Mouse (Mus musculus) testis, adult 2 months (tissue): ENCODE data around the gene Npas3. TPM values are rescaled to one million over a fixed set of nuclear protein-coding genes. Genes with fewer than 3 reads are reported as not detected.
A peak's percentile ranks its signal among the peaks of the same experiment; 100 is the strongest.
"Not testable (repeated sequence)": the region's sequence is repeated elsewhere in the genome, so short reads cannot be mapped to it uniquely, and the experiment has no call there.

ENCODE experiments used
- H3K27ac ChIP-seq: fragments of 200-500 bp; 2 replicates; pipeline ENCODE4 v1.5.1; 2012; ENCODE audit warnings: low read depth, low read length; ENCODE audit not compliant: control insufficient read depth, insufficient read depth
- H3K27me3 ChIP-seq: fragments of 200-500 bp; 2 replicates; pipeline ENCODE4 v1.6.1; 2012; ENCODE audit warnings: mild to moderate bottlenecking, low read length, moderate library complexity; ENCODE audit not compliant: control insufficient read depth, insufficient read depth
- H3K36me3 ChIP-seq: fragments of 200-500 bp; 2 replicates; pipeline ENCODE4 v1.6.1; 2012; ENCODE audit warnings: mild to moderate bottlenecking, low read length; ENCODE audit not compliant: control insufficient read depth, insufficient read depth
- H3K4me1 ChIP-seq: fragments of 200-500 bp; 2 replicates; pipeline ENCODE4 v1.6.1; 2012; ENCODE audit warnings: low read length; ENCODE audit not compliant: control insufficient read depth, insufficient read depth
- H3K4me3 ChIP-seq: fragments of 200-500 bp; 2 replicates; pipeline ENCODE4 v1.5.1; 2012; ENCODE audit warnings: low read depth, mild to moderate bottlenecking, low read length, moderate library complexity, mixed read lengths; ENCODE audit not compliant: control insufficient read depth
- CTCF ChIP-seq: fragments of 200-500 bp; IDR thresholded peaks from 2 replicates; pipeline ENCODE4 v1.5.1; 2012; ENCODE audit warnings: low read depth, mild to moderate bottlenecking, inconsistent platforms, low read length, moderate library complexity; ENCODE audit not compliant: control insufficient read depth, insufficient read depth, insufficient replicate concordance
- POLR2A ChIP-seq: fragments of 200-500 bp; IDR thresholded peaks from 2 replicates; pipeline ENCODE4 v1.6.1; 2012; ENCODE audit warnings: low read depth, mild to moderate bottlenecking, inconsistent platforms, low read length, moderate library complexity; ENCODE audit not compliant: control insufficient read depth
- polyA plus RNA-seq: library from polyadenylated mRNA; depleted of rRNA; stranded (reverse); fragments of >200 nt; gene quantifications from 2 replicates; pipeline ENCODE4 v1.2.3, GENCODE M21; 2012

The Npas3 gene
- polyA plus RNA-seq, 1 experiment = 0.91 TPM

DNA sequence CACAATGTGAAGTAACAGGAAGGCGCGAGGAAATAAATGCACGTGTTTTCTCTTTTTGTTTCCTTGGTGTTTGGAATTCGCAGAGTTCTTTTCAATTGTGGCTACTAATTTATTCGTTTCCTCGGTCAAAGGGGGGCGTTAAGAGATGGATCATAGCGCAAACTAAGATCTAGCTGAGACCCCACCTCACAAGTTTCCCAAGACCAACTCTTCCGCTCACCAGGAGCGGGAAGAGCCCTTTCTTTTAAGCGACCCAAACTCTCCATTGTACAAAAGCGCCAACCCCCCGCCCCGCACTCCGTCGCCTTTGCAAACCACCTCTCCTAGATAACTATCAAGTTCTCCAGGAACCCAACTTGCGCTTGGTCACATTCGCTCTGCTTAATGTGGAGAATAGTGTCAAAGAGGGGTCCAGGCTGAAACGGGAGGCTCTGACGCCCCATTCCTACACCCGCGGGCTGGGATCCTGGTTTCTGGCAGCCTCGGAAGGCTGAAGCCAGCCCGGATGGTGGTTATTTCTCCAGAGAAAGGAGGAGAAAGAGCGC lies 914 bp upstream of the Npas3 start:
- no peak overlapping the region; the same call in 1 of the 2 replicates for H3K4me3 ChIP-seq
- peaks cover 9% of the 10 kb centered on the region for H3K27me3 ChIP-seq
- H3K4me1 ChIP-seq = peaks cover 14% of the 10 kb centered on the region
- no peaks in the 10 kb centered on the region for H3K36me3 ChIP-seq
- H3K27ac ChIP-seq = no peak overlapping the region
- no peak for TF ChIP-seq POLR2A
- TF ChIP-seq CTCF = no peak

- Histone ChIP-seq H3K4me3 (peak overlapping the region; percentile 53), H3K4me1 (peaks cover 14% of the 10 kb centered on the region), H3K36me3 (no peaks in the 10 kb centered on the region), H3K27me3 (peaks cover 12% of the 10 kb centered on the region), H3K27ac (no peak overlapping the region)
- TF ChIP-seq POLR2A (no peak), CTCF (no peak)
Observed at GRCm38 (mm10) chr12:53248796-53249195, 319 bp downstream of the Npas3 start.

DNA sequence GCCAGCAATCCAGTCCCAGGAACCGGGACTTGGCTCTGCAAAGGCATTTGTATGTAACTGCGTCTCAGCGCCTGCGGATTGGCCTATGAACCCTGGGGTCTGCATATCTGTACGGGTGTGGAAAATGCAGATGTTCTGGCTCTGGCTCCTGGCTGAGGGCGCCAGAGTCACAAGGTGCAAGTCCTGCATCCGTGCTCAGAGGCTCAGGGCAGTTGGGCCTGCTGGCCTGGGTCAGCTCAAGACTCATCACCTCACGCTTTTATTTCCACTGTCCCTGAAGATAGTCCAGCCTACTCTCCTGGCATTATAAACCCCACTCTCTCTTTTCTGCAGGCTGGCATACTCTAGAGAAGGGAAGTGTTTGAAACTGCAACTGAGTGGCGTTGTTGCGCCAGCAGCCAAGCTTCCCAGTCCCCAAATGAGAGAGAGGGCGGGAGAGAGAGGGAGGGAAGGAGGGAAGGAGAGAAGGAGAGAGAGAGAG lies 3.3 kb downstream of the Npas3 start:
- H3K27ac ChIP-seq = no peak overlapping the region
- peaks cover 12% of the 10 kb centered on the region for H3K27me3 ChIP-seq
- TF ChIP-seq CTCF (no peak), POLR2A (no peak)
- peaks cover 14% of the 10 kb centered on the region for H3K4me1 ChIP-seq
- H3K36me3 ChIP-seq = no peaks in the 10 kb centered on the region
- no peak overlapping the region for H3K4me3 ChIP-seq

- Histone ChIP-seq H3K36me3 (no peaks in the 10 kb centered on the region), H3K4me1 (peaks cover 14% of the 10 kb centered on the region), H3K4me3 (no peak overlapping the region; the same call in 1 of the 2 replicates), H3K27me3 (peaks cover 12% of the 10 kb centered on the region), H3K27ac (no peak overlapping the region)
- no peak for TF ChIP-seq CTCF
- TF ChIP-seq POLR2A = no peak
Observed at GRCm38 (mm10) chr12:53252213-53252571, 3.7 kb downstream of the Npas3 start.

- no peak for TF ChIP-seq POLR2A
- TF ChIP-seq CTCF = no peak
- Histone ChIP-seq H3K27ac (no peak overlapping the region), H3K36me3 (no peaks in the 10 kb centered on the region), H3K4me1 (peaks cover 12% of the 10 kb centered on the region), H3K4me3 (peak overlapping the region; percentile 76), H3K27me3 (peaks cover 12% of the 10 kb centered on the region)
Observed at GRCm38 (mm10) chr12:53252572-53253422, 4.3 kb downstream of the Npas3 start.

DNA sequence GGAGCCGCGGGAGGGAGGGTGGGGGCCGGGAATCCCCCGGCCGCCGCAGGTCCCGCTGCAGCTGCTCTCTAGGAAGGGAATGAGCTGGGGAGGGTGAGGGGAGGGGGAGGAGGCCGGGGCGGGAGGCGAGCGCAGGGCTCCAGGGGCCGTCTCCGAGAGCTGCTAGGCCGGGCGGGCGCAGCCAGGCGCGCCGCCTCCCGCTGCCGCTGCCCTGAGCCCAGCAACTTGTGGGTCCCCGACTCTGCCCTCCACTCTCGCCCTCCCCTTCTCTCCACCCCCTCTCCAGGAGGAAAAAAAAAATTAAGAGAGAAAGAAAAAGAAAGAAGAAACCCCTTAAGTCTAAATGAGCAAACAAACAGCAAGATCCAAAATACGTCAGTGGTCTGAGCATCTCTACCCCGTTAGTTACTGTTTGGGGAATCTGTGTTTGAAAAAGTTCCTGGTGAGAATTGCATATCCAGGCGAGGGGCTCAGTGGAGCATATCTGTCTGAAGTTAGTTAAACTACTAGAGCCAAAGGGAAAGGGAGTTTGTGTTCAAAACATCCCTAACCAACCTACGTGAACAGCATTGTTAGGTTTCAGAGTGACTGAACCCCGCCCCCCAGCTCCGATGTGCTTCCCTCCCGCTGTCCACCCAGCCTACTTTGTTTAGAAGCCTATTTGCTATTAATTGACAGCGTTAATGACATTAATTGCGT lies 5.1 kb downstream of the Npas3 start:
- TF ChIP-seq POLR2A = no peak
- no peak for TF ChIP-seq CTCF
- Histone ChIP-seq H3K27me3 (peaks cover 8% of the 10 kb centered on the region), H3K4me3 (peak overlapping the region; percentile 27), H3K36me3 (no peaks in the 10 kb centered on the region), H3K4me1 (peaks cover 4% of the 10 kb centered on the region), H3K27ac (no peak overlapping the region)

- Histone ChIP-seq H3K4me1 (no peaks in the 10 kb centered on the region; the same call in none of the 2 replicates), H3K27ac (no peak overlapping the region), H3K4me3 (no peak overlapping the region), H3K27me3 (peaks cover 7% of the 10 kb centered on the region; the same call in 1 of the 2 replicates), H3K36me3 (no peaks in the 10 kb centered on the region)
- TF ChIP-seq CTCF (no peak), POLR2A (no peak)
Observed at GRCm38 (mm10) chr12:53254160-53254480, 5.6 kb downstream of the Npas3 start.

DNA sequence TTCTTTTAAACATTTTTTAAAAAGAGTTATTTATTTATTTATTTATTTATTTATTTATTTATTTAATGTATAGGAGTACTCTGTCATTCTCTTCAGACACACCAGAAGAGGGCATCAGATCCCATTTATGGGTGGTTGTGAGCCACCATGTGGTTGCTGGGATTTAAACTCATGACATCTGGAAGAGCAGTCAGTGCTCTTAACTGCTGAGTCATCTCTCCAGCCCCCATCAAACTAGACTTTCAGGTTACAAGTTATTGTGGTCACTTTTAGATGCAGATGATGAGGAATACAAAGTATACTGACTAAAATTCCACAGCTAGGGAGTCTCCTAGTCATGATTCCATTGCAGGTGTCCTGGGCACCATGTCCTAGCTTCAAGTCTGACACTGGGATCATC lies 26.0 kb downstream of the Npas3 start:
- not testable (repeated sequence) for H3K4me3 ChIP-seq, H3K27me3 ChIP-seq, H3K4me1 ChIP-seq, H3K36me3 ChIP-seq, H3K27ac ChIP-seq
